Mouse (Mus musculus): ENCODE results near the gene Prpf8.

The Prpf8 gene

DNA sequence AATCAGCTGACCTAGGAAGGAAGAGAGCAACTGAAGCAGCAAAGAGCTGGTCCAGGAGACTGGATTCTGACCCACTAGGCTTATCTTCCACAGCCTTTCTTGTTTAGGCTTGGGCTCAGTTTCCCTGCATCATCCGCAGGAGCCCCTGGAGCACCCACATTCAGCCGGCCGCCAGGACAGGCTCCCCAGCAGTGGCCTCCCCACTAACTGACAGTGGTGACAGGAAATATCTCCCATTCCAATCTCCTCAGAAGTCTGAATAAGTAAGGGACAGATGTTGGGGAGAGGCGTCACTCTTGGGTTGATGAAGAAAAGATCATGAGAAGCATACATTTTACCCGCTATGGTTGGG is 26.9 kb upstream of the Prpf8 start:
- DNase-seq (ENCODE audit: low read depth, low spot score), result no peak

DNA sequence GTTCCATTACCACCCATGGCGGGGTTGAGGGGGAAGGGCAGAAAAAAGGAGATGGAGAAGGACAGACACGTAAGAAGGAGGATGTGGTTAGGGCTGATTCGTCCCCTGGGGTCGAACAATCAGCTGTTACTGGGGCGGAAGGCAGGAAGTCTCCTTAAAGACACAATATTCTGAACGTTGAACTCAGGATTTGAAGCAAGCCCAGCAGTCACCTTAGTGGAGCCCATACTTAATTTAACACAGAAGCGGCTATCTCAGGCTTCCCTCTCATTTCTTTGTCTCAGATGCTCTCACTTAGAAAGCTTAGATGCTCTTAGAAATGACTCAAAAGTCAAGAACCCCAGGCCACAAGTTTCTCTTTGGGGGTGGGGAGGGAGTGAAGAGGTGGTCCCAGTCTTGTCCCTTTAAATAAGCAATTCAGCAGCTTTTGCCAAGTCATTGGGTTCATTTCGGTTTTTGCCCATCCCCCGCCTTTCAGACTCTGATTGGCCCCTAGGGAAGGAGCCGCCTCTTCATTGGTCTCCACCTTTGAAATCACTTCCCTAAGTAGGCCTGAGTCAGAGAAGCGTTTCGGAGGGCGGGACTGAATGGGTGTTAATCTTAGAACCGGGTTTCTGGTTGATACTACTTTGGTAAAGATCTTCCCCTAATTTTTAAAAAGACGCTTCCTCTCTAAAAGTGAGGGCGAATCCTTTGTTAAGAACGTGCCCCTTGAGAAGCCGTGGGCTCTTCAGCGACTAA is 26.3 kb upstream of the Prpf8 start:
- DNase-seq (ENCODE audit: low read depth, low spot score), result peak; percentile 99

DNA sequence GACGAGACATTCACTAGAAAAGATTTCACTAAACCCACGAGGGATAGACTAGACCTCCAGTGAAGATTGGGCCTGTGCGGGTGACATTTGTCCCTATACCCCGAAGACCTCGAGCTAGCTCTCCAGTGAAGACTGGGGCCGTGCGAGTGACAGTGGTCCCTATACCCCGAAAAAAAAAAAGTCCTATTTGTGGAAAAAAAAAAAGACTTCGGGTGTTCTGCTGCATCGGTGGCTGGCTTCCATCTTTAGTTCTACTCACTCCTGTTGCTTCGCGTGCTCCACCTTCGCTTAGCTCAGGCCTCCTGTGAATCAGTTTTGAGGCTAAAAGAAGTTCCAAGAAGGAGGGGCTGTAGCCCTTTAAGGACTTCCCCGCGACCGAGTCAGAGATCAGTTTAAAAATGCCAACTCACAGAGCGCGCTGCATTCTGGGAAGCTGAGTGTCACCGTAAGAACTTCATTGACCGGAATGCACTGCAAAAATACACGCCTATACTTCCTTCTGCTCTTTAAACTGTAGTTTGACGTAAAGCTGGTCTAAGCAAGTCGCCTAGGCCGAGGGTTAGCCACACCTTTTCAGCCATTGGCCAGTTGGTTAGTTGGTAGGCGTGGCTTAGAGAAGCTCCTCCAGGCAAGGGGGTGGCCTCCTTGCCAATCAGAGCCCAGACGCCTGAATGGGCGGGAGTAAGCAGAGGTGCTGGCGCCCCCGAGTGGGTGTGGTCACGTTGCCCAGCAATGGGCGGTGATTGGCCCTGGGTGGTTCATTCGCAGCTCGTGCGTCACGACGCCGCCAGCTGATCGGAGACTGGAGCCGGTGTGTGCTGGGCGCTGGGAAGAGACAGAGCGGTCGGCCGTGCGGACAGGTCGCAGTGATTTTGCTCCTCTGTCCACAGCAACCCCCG is 25.5 kb upstream of the Prpf8 start, which contains the start of gene Tlcd2:
TSS of gene Tlcd2 (plus strand) at position 872 of the 899 bp plus-strand sequence.
- DNase-seq (ENCODE audit: low read depth, low spot score), result peak; percentile 100

DNA sequence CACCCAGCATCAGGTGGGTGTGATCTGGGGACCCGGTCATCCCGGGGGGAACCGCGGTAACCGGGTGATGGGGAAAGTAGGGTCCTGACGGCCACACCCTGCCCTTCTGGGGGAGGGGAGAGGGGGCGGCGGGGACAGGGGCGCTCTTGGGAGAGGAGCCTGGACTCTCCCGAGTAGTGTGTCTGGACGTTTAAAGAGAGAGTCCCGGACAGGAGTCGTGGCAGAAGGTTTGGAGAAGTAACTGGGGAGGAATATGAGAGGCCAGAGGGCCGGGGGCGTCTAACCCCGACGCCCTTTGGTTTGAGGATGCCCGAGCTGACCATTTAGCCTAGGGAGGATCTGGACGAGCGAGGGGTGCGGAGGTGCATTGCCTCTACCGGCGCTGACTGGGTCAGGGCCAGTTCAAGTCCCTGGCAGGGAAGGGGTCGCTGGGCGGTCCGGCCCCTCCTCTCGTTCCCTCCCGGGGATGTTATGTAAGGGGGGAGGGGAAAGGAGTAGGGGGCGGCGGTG is 24.8 kb upstream of the Prpf8 start:
- DNase-seq (ENCODE audit: low read depth, low spot score), result no peak

DNA sequence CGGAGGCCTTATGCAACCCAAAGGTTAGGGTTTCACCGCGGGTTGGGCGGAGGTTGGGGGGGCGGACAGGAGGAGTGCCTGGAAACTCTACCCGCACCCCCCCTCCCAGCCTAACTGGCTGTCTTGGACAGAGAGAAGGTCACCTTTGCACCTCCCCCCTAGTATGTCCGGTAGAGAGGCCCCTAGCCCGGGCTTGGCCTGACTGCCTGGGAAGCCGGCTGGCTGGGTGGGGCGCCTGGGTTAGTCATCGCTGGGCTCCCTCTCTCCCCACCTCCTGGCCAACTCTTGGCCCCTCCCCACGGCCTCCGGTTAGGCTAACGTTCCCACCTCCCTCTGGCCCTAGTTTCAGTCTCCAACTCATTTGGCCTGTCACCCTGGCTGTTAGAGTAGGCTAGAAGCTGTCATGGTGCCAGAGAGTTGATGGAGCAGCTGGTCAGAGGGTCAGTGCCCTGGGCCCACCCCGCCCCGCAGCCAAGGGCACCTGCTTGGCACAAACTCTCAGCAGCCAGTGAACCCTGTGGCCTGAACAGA is 24.3 kb upstream of the Prpf8 start:
- DNase-seq (ENCODE audit: low read depth, low spot score), result peak; percentile 86

DNA sequence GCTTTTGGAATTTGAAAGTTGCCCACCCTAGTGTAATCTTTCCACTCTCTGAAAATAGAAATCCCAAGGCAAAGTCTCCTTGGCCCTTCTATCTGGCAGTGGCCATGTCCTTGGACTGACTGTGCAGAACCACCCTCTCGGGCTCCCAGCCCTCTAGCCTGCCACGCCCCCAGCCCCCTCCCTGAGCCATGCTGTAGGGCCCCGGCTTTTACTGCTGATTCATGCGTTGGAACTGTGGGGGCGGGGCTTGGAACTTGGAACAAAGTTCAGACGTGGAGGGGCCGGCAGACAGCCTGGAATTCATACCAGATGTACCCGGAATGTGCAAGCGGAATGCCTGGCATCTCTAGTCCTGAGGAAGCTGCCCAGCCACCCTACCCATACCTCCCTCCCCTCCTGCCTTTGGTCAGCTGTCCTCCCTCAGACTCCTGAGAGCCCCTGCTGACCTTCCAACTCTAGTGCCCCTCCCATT is 23.7 kb upstream of the Prpf8 start:
- peak; percentile 98 for DNase-seq (ENCODE audit: low read depth, low spot score)

DNA sequence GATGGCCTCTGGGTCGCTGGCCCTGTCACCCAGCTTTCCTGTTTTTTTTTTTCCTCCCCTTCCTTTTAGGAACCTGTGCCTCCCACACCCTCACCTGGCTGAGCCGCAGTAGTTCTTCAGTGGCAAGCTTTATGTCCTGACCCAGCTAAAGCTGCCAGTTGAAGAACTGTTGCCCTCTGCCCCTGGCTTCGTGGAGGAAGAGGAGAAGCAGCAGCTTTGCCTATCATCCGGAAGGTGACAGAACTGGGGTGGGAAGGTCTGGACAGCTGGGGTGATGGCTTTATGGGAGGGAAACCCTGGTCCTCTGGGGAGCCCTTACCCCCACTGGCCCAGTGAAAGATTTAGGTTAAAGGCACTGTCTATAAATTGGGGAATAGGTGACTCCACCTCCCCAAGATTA is 23.0 kb upstream of the Prpf8 start:
- no peak for DNase-seq (ENCODE audit: low read depth, low spot score)

DNA sequence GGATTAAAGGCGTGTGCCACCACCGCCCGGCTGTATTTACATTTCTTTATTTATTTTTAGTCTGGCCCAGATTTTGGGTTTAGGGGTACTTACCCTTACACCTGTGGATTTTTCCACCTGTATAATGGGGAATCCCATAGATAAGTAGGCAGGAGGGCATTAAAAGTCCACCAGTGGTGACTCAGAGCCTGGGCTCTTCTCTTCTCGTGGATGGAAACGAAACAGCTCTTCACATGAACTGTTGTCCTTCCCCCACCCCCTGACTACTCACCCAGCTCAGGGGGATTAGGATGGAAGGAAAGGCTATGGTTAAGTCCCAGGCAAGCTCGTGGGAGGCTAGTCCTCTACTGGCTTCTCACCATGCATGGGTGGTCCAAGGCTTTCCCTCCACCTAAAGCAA is 22.2 kb upstream of the Prpf8 start:
- no peak for DNase-seq (ENCODE audit: low read depth, low spot score)

DNA sequence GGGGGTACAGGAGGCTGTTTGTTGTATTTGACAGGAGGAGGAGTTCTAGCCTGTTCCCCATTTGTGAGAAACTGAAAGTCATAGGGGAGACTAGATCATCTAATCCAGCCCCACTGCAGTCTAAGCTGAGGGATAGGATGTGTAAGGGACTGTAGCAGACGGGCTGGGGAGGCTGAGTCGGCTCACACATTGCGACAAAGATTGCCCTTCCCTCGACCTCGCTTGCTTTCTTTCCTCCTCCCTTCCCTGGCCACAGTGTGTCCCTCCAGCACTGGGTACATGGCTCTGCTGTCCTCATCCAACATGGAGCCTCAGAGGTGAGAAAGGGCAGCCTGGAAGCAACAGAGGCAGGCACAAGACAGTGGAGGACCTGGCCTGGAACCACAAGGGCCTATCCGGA is 21.6 kb upstream of the Prpf8 start:
- DNase-seq (ENCODE audit: low read depth, low spot score), result no peak

DNA sequence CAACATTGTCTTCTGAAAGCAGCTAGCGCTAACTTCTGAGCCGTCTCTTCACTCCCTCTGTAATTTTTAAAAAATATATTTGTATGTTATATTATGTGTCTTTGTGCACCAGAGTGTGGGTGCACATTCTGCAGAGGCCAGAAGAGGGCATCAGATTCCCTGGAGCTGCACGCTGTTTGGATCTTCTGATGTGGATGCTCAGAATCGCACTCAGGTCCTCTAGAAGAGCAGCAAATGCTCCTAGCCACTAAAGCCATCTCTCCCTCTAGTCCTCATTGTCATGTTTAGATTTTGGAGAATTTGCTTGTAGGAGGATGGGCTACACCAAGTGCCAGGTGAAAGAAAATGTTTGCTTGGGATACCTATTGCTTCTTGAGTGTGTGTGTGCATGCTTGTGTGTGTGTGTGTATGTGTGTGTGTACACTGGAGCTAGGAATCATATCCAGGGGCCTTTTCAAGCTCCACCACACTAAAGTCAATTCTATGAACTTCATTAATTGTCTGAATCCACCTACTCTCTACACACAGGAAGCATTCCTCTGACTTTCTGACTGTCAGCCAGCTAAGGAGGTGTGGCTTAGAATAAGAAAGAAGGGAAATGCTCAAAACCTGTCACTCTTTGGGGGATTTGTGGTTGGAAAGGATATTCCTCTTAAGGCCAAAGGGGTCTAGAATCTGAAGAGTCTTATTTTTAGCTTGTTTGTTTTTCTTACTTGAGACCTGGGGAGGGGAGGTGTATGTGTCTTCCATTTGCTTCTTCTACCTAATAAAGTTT is 19.7 kb upstream of the Prpf8 start:
- DNase-seq (ENCODE audit: low read depth, low spot score), result peak; percentile 53

DNA sequence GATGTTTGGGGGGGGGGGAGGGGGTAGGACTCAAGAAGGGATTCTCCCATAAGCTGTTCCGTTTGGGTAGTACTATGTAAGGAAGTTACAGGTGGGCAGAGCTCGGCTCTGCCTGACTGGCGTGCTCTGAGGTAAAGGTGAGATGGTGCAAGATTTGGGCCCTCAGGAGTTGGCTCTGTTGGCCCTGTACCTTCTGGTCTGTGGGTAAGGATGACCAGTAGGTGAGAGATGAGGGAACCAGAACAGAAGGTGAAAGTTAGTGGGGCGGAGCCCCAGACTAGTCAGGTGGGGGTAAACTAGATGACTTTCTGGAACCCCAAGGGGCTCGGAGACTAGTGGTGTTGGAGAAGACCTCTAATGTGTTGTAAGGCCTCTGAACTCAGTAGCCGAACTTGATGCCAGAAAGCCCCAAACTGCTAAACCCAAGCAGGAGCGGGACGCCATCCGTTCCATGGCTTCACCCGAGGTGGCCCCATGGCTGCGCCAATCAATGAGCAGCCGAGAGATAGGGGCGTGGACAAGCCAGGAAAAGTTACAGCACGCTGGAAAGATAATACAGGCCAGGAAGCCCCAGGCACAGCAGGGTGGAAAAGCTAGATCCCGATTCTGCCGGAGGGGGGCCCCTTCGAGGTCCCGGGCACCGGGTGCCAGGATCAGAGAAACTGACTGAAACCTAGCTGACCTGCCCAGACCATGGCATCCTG is 19.0 kb upstream of the Prpf8 start:
- peak; percentile 79 for DNase-seq (ENCODE audit: low read depth, low spot score)

DNA sequence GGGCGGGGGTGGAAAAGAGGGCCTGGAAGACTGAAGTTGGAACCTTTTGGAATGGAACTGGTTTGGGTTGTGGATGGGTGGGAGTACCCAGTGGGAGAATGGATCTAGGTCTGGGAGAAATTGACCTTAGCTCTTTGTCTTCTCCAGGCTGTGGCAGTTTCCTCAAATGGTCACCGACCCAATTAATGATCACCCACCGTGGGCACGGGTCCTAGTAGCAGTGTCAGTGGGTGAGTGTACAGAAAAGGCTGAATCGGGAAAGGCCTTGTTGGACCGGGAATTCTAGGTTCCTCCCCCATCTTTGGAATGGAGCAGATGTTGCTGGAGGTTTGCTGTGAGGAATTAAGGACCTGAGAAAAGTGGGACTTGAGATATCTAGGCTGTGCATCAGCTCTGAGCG is 18.2 kb upstream of the Prpf8 start:
- no peak for DNase-seq (ENCODE audit: low read depth, low spot score)

DNA sequence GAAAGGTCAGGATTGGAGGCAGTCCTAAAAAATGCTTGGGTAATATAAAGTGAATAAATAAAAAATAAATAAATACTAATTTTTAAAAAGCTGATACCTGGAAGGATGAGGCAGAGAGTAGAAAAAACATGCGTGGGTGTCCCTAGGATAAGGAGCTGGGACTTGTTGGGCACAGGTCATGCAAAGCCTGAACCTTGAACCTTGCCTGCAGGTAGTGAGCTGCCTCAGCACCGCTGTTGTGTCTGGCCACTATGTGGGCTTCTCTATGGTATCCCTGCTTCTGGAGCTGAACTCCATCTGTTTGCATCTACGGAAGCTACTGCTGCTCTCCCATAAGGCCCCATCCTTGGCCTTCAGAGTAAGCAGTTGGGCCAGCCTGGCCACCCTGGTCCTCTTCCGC is 17.4 kb upstream of the Prpf8 start:
- no peak for DNase-seq (ENCODE audit: low read depth, low spot score)

DNA sequence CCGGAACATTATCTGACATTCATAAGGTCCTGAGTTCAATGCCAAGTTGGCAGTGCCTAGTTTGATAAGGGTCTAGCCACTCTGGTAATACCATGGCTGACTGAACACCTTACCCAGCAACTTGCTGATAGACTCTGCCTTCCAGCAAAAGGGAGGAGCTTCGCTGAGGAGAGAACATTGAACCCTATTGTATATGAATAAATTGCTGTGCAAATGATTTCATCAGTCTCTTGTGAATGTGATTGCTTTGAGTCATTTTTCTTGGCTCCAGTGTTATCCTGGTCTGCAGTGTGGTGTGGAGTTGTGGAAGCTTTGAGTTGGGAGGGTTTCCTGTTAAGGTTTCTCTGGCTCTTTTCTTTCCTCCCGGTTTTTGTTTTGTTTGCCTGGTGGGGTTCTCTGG is 15.9 kb upstream of the Prpf8 start:
- no peak for DNase-seq (ENCODE audit: low read depth, low spot score)

DNA sequence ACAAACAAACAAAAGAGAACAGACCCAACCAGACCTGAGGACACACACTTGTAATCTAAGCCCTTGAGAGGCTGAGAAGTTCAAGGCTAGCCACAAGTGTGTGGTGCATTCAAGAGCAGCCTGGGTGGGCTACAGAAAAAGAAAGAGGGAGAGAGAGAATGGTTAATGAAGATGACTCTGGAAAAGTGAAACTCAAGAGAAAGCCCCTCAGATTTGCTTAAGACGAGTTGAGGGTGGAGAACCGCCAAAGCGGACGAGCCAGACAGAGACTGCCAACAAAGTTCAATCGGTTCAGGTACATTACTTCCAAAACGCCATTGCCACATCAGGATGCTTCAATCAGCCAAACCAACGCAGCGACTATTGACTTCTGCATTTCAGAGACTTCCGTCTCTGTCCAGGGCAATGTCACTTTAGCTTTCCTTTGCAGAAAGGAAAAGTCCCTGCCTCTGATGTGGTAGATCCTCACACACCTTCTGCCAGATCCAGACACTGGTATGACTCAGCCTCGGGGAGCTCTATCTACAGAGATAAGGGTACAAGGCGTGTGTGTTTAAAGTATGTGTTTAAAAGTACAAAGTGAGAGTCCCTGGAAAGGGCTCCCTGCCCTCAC is 14.0 kb upstream of the Prpf8 start:
- DNase-seq (ENCODE audit: low read depth, low spot score), result no peak

DNA sequence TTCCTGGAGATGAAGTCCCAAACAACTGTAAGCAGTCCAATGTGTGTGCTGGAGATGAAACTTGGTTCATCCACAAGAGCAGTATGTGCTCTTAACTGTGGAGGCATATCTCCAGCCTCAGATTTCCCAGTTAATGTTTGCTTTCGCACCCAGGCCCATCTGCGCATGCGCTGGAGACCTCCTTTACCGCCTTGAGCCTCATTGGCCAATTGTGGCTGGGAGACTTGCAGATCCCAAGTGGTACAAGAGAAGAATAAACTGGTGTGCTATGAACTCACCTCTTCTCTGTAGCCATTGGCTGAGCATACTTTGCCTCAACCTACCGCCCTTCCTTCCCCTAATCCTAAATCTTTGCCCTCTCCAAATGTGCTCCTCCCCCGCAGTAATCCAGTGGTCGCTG is 13.2 kb upstream of the Prpf8 start:
- DNase-seq (ENCODE audit: low read depth, low spot score), result peak; percentile 93

DNA sequence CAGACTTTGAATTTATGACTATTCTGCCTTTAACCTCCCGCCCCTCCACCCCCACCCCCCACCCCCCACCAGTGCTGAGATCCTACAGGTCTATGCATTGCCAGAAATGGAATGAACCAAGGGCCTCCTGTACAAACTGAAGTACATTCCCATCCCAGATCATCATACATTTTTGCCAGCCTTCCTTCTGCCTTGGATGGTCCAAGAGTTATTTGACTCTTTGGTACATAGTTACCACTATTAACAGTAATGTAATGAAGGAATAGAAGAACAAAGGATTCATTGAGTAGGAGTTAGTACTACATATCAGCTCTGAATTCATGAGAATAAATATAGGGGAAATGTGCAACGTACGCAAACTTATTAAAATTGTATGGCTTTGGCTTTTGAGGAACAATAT is 424 bp upstream of the Prpf8 start:
- DNase-seq (ENCODE audit: low read depth, low spot score), result no peak

DNA sequence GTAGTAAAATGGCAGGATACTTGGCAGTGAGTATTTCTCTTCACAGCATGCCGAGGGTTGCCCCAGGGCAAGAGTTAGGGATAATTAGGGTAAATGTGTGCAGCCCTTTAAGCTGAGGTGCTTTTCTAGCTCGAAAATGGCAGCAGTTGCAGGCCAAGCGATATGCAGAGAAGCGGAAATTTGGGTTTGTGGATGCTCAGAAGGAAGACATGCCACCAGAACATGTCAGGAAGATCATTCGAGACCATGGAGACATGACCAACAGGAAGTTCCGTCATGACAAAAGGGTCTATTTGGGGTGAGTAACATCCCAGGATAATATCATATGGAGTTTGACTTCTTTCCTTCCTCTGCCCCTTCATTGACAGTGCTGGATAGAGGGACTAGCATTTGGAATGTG is 880 bp downstream of the Prpf8 start:
- no peak for DNase-seq (ENCODE audit: low read depth, low spot score)

DNA sequence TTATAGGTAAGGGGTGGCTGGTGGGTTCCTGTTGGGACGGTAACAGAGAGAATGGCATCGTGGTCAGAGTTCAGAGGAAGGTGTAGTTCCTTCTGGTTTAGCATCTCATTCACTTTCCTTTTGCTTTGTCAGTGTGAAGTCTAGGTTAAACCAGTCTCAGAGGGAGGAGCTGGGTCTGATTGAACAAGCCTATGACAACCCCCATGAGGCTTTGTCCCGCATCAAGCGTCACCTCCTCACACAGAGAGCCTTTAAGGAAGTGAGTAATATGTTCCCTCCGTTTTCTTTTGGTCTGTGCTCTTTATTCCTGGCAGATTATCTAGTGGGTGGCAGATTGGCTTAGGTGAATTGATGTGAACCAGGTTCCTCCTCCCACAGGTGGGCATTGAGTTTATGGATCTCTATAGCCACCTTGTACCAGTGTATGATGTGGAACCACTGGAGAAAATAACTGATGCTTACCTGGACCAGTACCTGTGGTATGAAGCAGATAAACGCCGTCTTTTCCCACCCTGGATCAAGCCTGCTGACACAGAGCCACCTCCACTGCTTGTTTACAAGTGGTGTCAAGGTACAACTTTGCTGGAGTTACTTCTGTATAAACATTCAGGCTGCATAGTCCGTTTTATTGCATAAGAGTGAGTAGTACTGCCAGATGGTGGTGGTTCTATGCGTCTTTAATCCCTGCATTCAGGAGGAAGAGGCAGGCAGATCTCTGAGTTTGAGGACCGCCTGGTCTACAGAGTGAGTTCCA is 7.9 kb downstream of the Prpf8 start:
- no peak for DNase-seq (ENCODE audit: low read depth, low spot score)

DNA sequence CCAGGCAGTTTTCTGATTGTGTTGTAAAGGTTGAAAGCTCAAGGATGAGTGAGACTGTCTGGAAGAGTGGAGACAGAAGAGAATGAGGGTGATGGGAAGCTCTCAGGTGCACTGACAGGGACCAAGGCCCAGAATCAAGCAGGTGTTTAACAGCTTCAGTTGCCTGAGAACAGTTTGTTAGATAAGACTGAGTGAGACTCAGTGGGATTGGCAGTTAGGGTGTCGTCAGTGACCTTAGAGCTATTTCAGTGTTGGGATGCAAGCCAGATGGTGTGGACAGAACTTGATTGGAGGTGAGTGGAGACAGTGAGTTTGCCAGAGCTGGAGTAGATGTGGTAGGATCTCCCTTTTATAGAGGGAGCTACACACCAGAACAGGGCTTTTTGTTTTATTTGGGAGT is 11.5 kb downstream of the Prpf8 start:
- no peak for DNase-seq (ENCODE audit: low read depth, low spot score)
